Mouse (Mus musculus): ENCODE measurements at regions not wholly inside any gene's neighbourhood (a gene's known extent, or its start where the extent isn't known, plus 50 kb on each side); places are given as distances from the start of the nearest gene placed in this dataset.
"Not testable (repeated sequence)": the region's sequence is repeated elsewhere in the genome, so short reads cannot be mapped to it uniquely, and the experiment has no call there.

- DNase-seq (ENCODE audit: low spot score): peak; percentile 30
- H3K4me3 ChIP-seq (ENCODE audit: low read length): no peak overlapping the region
- 0 out of 2 replicates have a peak overlapping the region, but pooled peaks have one; percentile 15 for H3K27ac ChIP-seq
- no peak for TF ChIP-seq CTCF (IDR thresholded peaks at IDR 0.05; ENCODE audit: low read depth)
- H3K9me3 ChIP-seq (ENCODE audit: low read length): no peaks in the 10 kb centered on the region
- no peaks in the 10 kb centered on the region for H3K36me3 ChIP-seq (ENCODE audit: insufficient read depth, low read length)
- 0 out of 2 replicates have a peak, but pooled peaks have one; percentile 38 for ATAC-seq
- peak overlapping the region; percentile 28; the same call in 1 of the 2 replicates for H3K4me2 ChIP-seq (ENCODE audit: low read depth, low read length)
- WGBS: 30% methylated on average over 9 of the region's 9 CpGs
- H3K4me1 ChIP-seq (ENCODE audit: insufficient read depth, low read length): no peaks in the 10 kb centered on the region
- no peak overlapping the region for H3K9ac ChIP-seq (replicated peaks; ENCODE audit: low read length)
- H3K27me3 ChIP-seq (ENCODE audit: insufficient read depth, low read length): no peaks in the 10 kb centered on the region
These were observed 84.8 kb upstream of the Mdm1 start for GRCm38 (mm10) chr10:118056789-118057271.

- no peak for TF ChIP-seq CTCF (IDR thresholded peaks at IDR 0.05; ENCODE audit: low read depth)
- Histone ChIP-seq H3K9me3 (ENCODE audit: low read length) (no peaks in the 10 kb centered on the region), H3K36me3 (ENCODE audit: insufficient read depth, low read length) (no peaks in the 10 kb centered on the region), H3K27me3 (ENCODE audit: insufficient read depth, low read length) (no peaks in the 10 kb centered on the region), H3K4me2 (ENCODE audit: low read depth, low read length) (no peak overlapping the region), H3K4me3 (ENCODE audit: low read length) (no peak overlapping the region), H3K27ac (no peak overlapping the region), H3K9ac (replicated peaks; ENCODE audit: low read length) (no peak overlapping the region), H3K4me1 (ENCODE audit: insufficient read depth, low read length) (no peaks in the 10 kb centered on the region)
- 71% methylated on average over 3 of the region's 3 CpGs for WGBS
- DNase-seq (ENCODE audit: low spot score) (no peak), ATAC-seq (no peak)
These were observed 84.1 kb upstream of the Mdm1 start for GRCm38 (mm10) chr10:118057516-118057915.

GRCm38 (mm10) chr10:118064816-118065216 is 76.8 kb upstream of the Mdm1 start:
- H3K36me3 ChIP-seq (ENCODE audit: insufficient read depth, low read length): no peaks in the 10 kb centered on the region
- no peaks in the 10 kb centered on the region for H3K4me1 ChIP-seq (ENCODE audit: insufficient read depth, low read length)
- no peaks in the 10 kb centered on the region for H3K27me3 ChIP-seq (ENCODE audit: insufficient read depth, low read length)
- H3K9ac ChIP-seq (replicated peaks; ENCODE audit: low read length): no peak overlapping the region
- TF ChIP-seq CTCF (IDR thresholded peaks at IDR 0.05; ENCODE audit: low read depth): no peak
- H3K4me3 ChIP-seq (ENCODE audit: low read length): no peak overlapping the region
- 66% methylated on average over 7 of the region's 7 CpGs for WGBS
- DNase-seq (ENCODE audit: low spot score) (no peak), ATAC-seq (no peak)
- H3K9me3 ChIP-seq (ENCODE audit: low read length): no peaks in the 10 kb centered on the region
- no peak overlapping the region for H3K27ac ChIP-seq
- no peak overlapping the region for H3K4me2 ChIP-seq (ENCODE audit: low read depth, low read length)

- not testable (repeated sequence) for H3K9ac ChIP-seq (replicated peaks; ENCODE audit: low read length); ATAC-seq; DNase-seq (ENCODE audit: low spot score); H3K4me2 ChIP-seq (ENCODE audit: low read depth, low read length); H3K36me3 ChIP-seq (ENCODE audit: insufficient read depth, low read length); H3K27ac ChIP-seq; H3K9me3 ChIP-seq (ENCODE audit: low read length); H3K4me1 ChIP-seq (ENCODE audit: insufficient read depth, low read length); H3K27me3 ChIP-seq (ENCODE audit: insufficient read depth, low read length); H3K4me3 ChIP-seq (ENCODE audit: low read length)
- 95% methylated on average over 9 of the region's 11 CpGs for WGBS
These were observed 65.3 kb upstream of the Mdm1 start for GRCm38 (mm10) chr10:118076341-118076740.

- Histone ChIP-seq H3K4me1 (ENCODE audit: insufficient read depth, low read length) (no peaks in the 10 kb centered on the region), H3K9ac (replicated peaks; ENCODE audit: low read length) (no peak overlapping the region), H3K4me2 (ENCODE audit: low read depth, low read length) (no peak overlapping the region), H3K9me3 (ENCODE audit: low read length) (0 out of 2 replicates have a peak, but pooled peaks cover 2% of the 10 kb centered on the region), H3K27me3 (ENCODE audit: insufficient read depth, low read length) (no peaks in the 10 kb centered on the region), H3K4me3 (ENCODE audit: low read length) (no peak overlapping the region), H3K36me3 (ENCODE audit: insufficient read depth, low read length) (no peaks in the 10 kb centered on the region), H3K27ac (no peak overlapping the region)
- WGBS: 89% methylated on average over 5 of the region's 5 CpGs
- DNase-seq (ENCODE audit: low spot score): no peak
- no peak for ATAC-seq
- TF ChIP-seq CTCF (IDR thresholded peaks at IDR 0.05; ENCODE audit: low read depth): no peak
These were observed 59.9 kb upstream of the Mdm1 start for GRCm38 (mm10) chr10:118081636-118082166.

- H3K27me3 ChIP-seq (ENCODE audit: insufficient read depth, low read length): no peaks in the 10 kb centered on the region
- DNase-seq (ENCODE audit: low spot score) (no peak), ATAC-seq (no peak)
- H3K4me2 ChIP-seq (ENCODE audit: low read depth, low read length): no peak overlapping the region
- no peak for TF ChIP-seq CTCF (IDR thresholded peaks at IDR 0.05; ENCODE audit: low read depth)
- H3K4me1 ChIP-seq (ENCODE audit: insufficient read depth, low read length): no peaks in the 10 kb centered on the region; the same call in 1 of the 2 replicates
- H3K27ac ChIP-seq: no peak overlapping the region
- no peaks in the 10 kb centered on the region for H3K36me3 ChIP-seq (ENCODE audit: insufficient read depth, low read length)
- 93% methylated on average over 13 of the region's 13 CpGs for WGBS
- H3K4me3 ChIP-seq (ENCODE audit: low read length): no peak overlapping the region
- no peak overlapping the region for H3K9ac ChIP-seq (replicated peaks; ENCODE audit: low read length)
- H3K9me3 ChIP-seq (ENCODE audit: low read length): 0 out of 2 replicates have a peak, but pooled peaks cover 1% of the 10 kb centered on the region
These were observed 58.4 kb upstream of the Mdm1 start for GRCm38 (mm10) chr10:118083035-118083720.

- 84% methylated on average over 8 of the region's 8 CpGs for WGBS
- TF ChIP-seq CTCF (IDR thresholded peaks at IDR 0.05; ENCODE audit: low read depth): no peak
- no peak for DNase-seq (ENCODE audit: low spot score)
These were observed 57.9 kb upstream of the Mdm1 start for GRCm38 (mm10) chr10:118083721-118084075.

More at GRCm38 (mm10) chr10:118083721-118084075, 57.9 kb upstream of the Mdm1 start:
- no peaks in the 10 kb centered on the region for H3K27me3 ChIP-seq (ENCODE audit: insufficient read depth, low read length)
- H3K9ac ChIP-seq (replicated peaks; ENCODE audit: low read length): no peak overlapping the region
- H3K4me3 ChIP-seq (ENCODE audit: low read length): no peak overlapping the region
- H3K4me1 ChIP-seq (ENCODE audit: insufficient read depth, low read length): no peaks in the 10 kb centered on the region; the same call in 1 of the 2 replicates
- no peak for ATAC-seq
- H3K9me3 ChIP-seq (ENCODE audit: low read length): no peaks in the 10 kb centered on the region
- H3K27ac ChIP-seq: no peak overlapping the region
- H3K36me3 ChIP-seq (ENCODE audit: insufficient read depth, low read length): no peaks in the 10 kb centered on the region
- no peak overlapping the region for H3K4me2 ChIP-seq (ENCODE audit: low read depth, low read length)
